Mouse (Mus musculus) kidney, adult 2 months (tissue): Measurements from ENCODE around the gene Card11. TPM values are rescaled to one million over a fixed set of nuclear protein-coding genes. Genes with fewer than 3 reads are reported as not detected.

Experiments
- DNase-seq: peaks from one replicate; pipeline ENCODE4 v3.0.0; 2021
- H3K27ac ChIP-seq: fragments of 200-500 bp; 2 replicates; pipeline ENCODE4 v1.5.1; 2012; ENCODE audit warnings: low read depth, low read length, control low read depth, inconsistent platforms; ENCODE audit not compliant: insufficient read depth
- H3K27me3 ChIP-seq: fragments of 200-500 bp; replicated peaks from 2 replicates; pipeline ENCODE4 v1.6.1; 2012; ENCODE audit warnings: mild to moderate bottlenecking, moderate library complexity, low read length, inconsistent platforms; ENCODE audit not compliant: control insufficient read depth, insufficient read depth
- H3K36me3 ChIP-seq: fragments of 200-500 bp; 2 replicates; pipeline ENCODE4 v1.6.1; 2012; ENCODE audit warnings: mild to moderate bottlenecking, moderate library complexity, low read length, inconsistent platforms; ENCODE audit not compliant: control insufficient read depth, insufficient read depth
- H3K4me1 ChIP-seq: fragments of 200-500 bp; 2 replicates; pipeline ENCODE4 v1.6.1; 2011; ENCODE audit warnings: low read length; ENCODE audit not compliant: control insufficient read depth, insufficient read depth
- H3K4me3 ChIP-seq: fragments of 200-500 bp; 2 replicates; pipeline ENCODE4 v1.5.1; 2011; ENCODE audit warnings: mild to moderate bottlenecking, low read depth, low read length, control low read depth; ENCODE audit not compliant: insufficient read depth
- CTCF ChIP-seq: fragments of 200-500 bp; conservative IDR thresholded peaks from 2 replicates; pipeline ENCODE4 v1.5.1; 2011; ENCODE audit warnings: low read depth, mild to moderate bottlenecking, control low read depth, low read length, moderate library complexity, mixed read lengths; ENCODE audit not compliant: insufficient read depth, insufficient read length
- POLR2A ChIP-seq: fragments of 200-500 bp; IDR thresholded peaks from one replicate; pipeline ENCODE4 v1.6.1; 2011; ENCODE audit warnings: low read depth, low read length, control low read depth
- WGBS: fragments of 180-500 bp; shearing (Covaris S2); methylation state at CpG from one replicate; pipeline ENCODE4 v1.1.7; 2018; 5-methylcytosine and 5-hydroxymethylcytosine counted together
- polyA plus RNA-seq: library from polyadenylated mRNA; depleted of rRNA; stranded (reverse); fragments of >200 nt; gene quantifications from 2 replicates; pipeline ENCODE4 v1.2.3, GENCODE M21; 2012

The Card11 gene
- polyA plus RNA-seq, 1 experiment: 2.4 TPM

- WGBS: 61% methylated on average over 5 of the region's 5 CpGs
Observed at GRCm38 (mm10) chr5:140853723-140854122, 146.7 kb downstream of the Card11 start.

GRCm38 (mm10) chr5:140852435-140852996 lies 147.9 kb downstream of the Card11 start:
- no peak overlapping the region for H3K4me3 ChIP-seq
- H3K27me3 ChIP-seq: no peaks in the 10 kb centered on the region
- no peak overlapping the region for H3K27ac ChIP-seq
- no peaks in the 10 kb centered on the region for H3K4me1 ChIP-seq
- WGBS: 37% methylated on average over 12 of the region's 12 CpGs
- TF ChIP-seq CTCF: no peak
- no peak for TF ChIP-seq POLR2A
- peak; percentile 50 for DNase-seq
- no peaks in the 10 kb centered on the region for H3K36me3 ChIP-seq

More at GRCm38 (mm10) chr5:140853723-140854122, 146.7 kb downstream of the Card11 start:
- no peak overlapping the region for H3K27ac ChIP-seq
- H3K4me3 ChIP-seq: no peak overlapping the region
- H3K4me1 ChIP-seq: no peaks in the 10 kb centered on the region
- no peak for TF ChIP-seq CTCF
- TF ChIP-seq POLR2A: no peak
- no peaks in the 10 kb centered on the region for H3K36me3 ChIP-seq
- DNase-seq: no peak
- no peaks in the 10 kb centered on the region for H3K27me3 ChIP-seq

- H3K4me3 ChIP-seq: no peak overlapping the region
- peak; percentile 44 for DNase-seq
- no peak overlapping the region for H3K27ac ChIP-seq
- H3K27me3 ChIP-seq: no peaks in the 10 kb centered on the region
- no peaks in the 10 kb centered on the region for H3K36me3 ChIP-seq
- 23% methylated on average over 5 of the region's 5 CpGs for WGBS
- TF ChIP-seq POLR2A (no peak), CTCF (peak; percentile 80)
- H3K4me1 ChIP-seq: no peaks in the 10 kb centered on the region
Observed at GRCm38 (mm10) chr5:140847300-140847729, 153.1 kb downstream of the Card11 start.

GRCm38 (mm10) chr5:140841942-140842341 lies 158.4 kb downstream of the Card11 start:
- no peak for TF ChIP-seq CTCF
- no peak for TF ChIP-seq POLR2A
- Histone ChIP-seq H3K4me3 (no peak overlapping the region), H3K4me1 (no peaks in the 10 kb centered on the region), H3K27ac (no peak overlapping the region), H3K36me3 (no peaks in the 10 kb centered on the region), H3K27me3 (no peaks in the 10 kb centered on the region)
- DNase-seq: no peak
- 77% methylated on average over 4 of the region's 4 CpGs for WGBS

GRCm38 (mm10) chr5:140831064-140831431 lies 169.3 kb downstream of the Card11 start:
- Histone ChIP-seq H3K4me1 (peaks cover 19% of the 10 kb centered on the region), H3K27me3 (no peaks in the 10 kb centered on the region), H3K4me3 (no peak overlapping the region), H3K36me3 (no peaks in the 10 kb centered on the region), H3K27ac (no peak overlapping the region)
- no peak for DNase-seq
- TF ChIP-seq CTCF: no peak
- TF ChIP-seq POLR2A: no peak
- 82% methylated on average over 8 of the region's 8 CpGs for WGBS

GRCm38 (mm10) chr5:140830314-140831063 lies 169.9 kb downstream of the Card11 start, which contains the start of gene Gna12:
Gene Gna12, minus strand, starts transcription at chr5:140830431.
- WGBS: 1% methylated on average over 49 of the region's 49 CpGs
- peak; percentile 99 for DNase-seq
- no peaks in the 10 kb centered on the region for H3K27me3 ChIP-seq
- peak within 1 kb of the TSS; percentile 96 for H3K27ac ChIP-seq
- TF ChIP-seq CTCF: no peak
- TF ChIP-seq POLR2A: no peak
- peaks cover 19% of the 10 kb centered on the region for H3K4me1 ChIP-seq
- peak within 1 kb of the TSS; percentile 74 for H3K4me3 ChIP-seq
- no peaks in the 10 kb centered on the region for H3K36me3 ChIP-seq

GRCm38 (mm10) chr5:140829911-140830294 lies 170.5 kb downstream of the Card11 start:
- H3K4me1 ChIP-seq: peaks cover 19% of the 10 kb centered on the region
- TF ChIP-seq CTCF (no peak), POLR2A (no peak)
- peak overlapping the region; percentile 74 for H3K4me3 ChIP-seq
- peak overlapping the region; percentile 96 for H3K27ac ChIP-seq
- no peaks in the 10 kb centered on the region for H3K27me3 ChIP-seq
- no peaks in the 10 kb centered on the region for H3K36me3 ChIP-seq
- under 1% methylated on average over 50 of the region's 58 CpGs for WGBS
- peak; percentile 69 for DNase-seq
